Mouse (Mus musculus) cortical plate, adult 2 months (tissue): ENCODE measurements at regions not wholly inside any gene's neighbourhood (a gene's known extent, or its start where the extent isn't known, plus 50 kb on each side); places are given as distances from the start of the nearest gene placed in this dataset.

Experiments
- H3K27ac ChIP-seq: fragments of 200-500 bp; 2 replicates; pipeline ENCODE4 v1.5.1; 2012; ENCODE audit warnings: low read length, control low read depth, inconsistent platforms; ENCODE audit not compliant: insufficient read depth
- H3K4me1 ChIP-seq: fragments of 200-500 bp; 2 replicates; pipeline ENCODE4 v1.6.1; 2011; ENCODE audit warnings: low read length; ENCODE audit not compliant: control insufficient read depth, insufficient read depth
- H3K4me3 ChIP-seq: fragments of 200-500 bp; 2 replicates; pipeline ENCODE4 v1.5.1; 2011; ENCODE audit warnings: mild to moderate bottlenecking, low read length, control low read depth; ENCODE audit not compliant: insufficient read depth
- CTCF ChIP-seq: fragments of 200-500 bp; IDR thresholded peaks from 2 replicates; pipeline ENCODE4 v1.5.1; 2011; ENCODE audit warnings: mild to moderate bottlenecking, control low read depth, low read length; ENCODE audit not compliant: insufficient read depth; ENCODE audit errors: extremely low read depth
- POLR2A ChIP-seq: fragments of 200-500 bp; IDR thresholded peaks from 2 replicates; pipeline ENCODE4 v1.6.1; 2011; ENCODE audit warnings: mild to moderate bottlenecking, low read length, control low read depth; ENCODE audit not compliant: insufficient read depth; ENCODE audit errors: extremely low read depth

- H3K4me1 ChIP-seq: no peaks in the 10 kb centered on the region
- H3K4me3 ChIP-seq: no peak overlapping the region
- no peak overlapping the region for H3K27ac ChIP-seq
- TF ChIP-seq POLR2A: no peak
- no peak for TF ChIP-seq CTCF
Observed at GRCm38 (mm10) chr14:87861486-87861885, 445.0 kb downstream of the Tdrd3 start.

- Histone ChIP-seq H3K4me3 (no peak overlapping the region), H3K4me1 (no peaks in the 10 kb centered on the region), H3K27ac (no peak overlapping the region)
- no peak for TF ChIP-seq CTCF
- TF ChIP-seq POLR2A: no peak
Observed at GRCm38 (mm10) chr14:87864388-87865215, 448.2 kb downstream of the Tdrd3 start.

GRCm38 (mm10) chr14:87865216-87866202, 449.1 kb downstream of the Tdrd3 start:
- TF ChIP-seq CTCF (no peak), POLR2A (no peak)
- H3K27ac ChIP-seq: no peak overlapping the region
- H3K4me1 ChIP-seq: no peaks in the 10 kb centered on the region
- H3K4me3 ChIP-seq: no peak overlapping the region

GRCm38 (mm10) chr14:87901784-87902183, 485.3 kb downstream of the Tdrd3 start:
- Histone ChIP-seq H3K27ac (no peak overlapping the region), H3K4me1 (no peaks in the 10 kb centered on the region), H3K4me3 (no peak overlapping the region)
- TF ChIP-seq POLR2A (no peak), CTCF (no peak)

- Histone ChIP-seq H3K4me1 (no peaks in the 10 kb centered on the region), H3K27ac (no peak overlapping the region), H3K4me3 (no peak overlapping the region)
- TF ChIP-seq CTCF (no peak), POLR2A (no peak)
Observed at GRCm38 (mm10) chr14:87902416-87902815, 486.0 kb downstream of the Tdrd3 start.
